Comparison of ENCODE assay signal across 18 mouse cellular contexts in genomic region chr11:32518770-32519169, GRCm38 (mm10). TPM values are rescaled to one million over a fixed set of nuclear protein-coding genes. Genes with fewer than 3 reads are reported as not detected.
"Had no signal": no experiment of that assay in that cellular context is flagged by ENCODE, and none has a peak within 500 bp of the region (broad histone marks: within the 10 kb centered on the region; RNA-seq: fewer than 3 reads in every experiment).

No protein-coding gene starts in this region.

- ATAC-seq: midbrain, embryonic 15.5 days had no signal

- H3K9ac ChIP-seq: limb, embryonic 15.5 days; liver, embryonic 12.5 days; lung, embryonic 14.5 days; midbrain, embryonic 15.5 days; neural tube, embryonic 12.5 days had no signal

- H3K27me3 ChIP-seq: limb, embryonic 15.5 days; liver, embryonic 12.5 days; megakaryocyte, embryonic 14.5 days; midbrain, embryonic 15.5 days; neural tube, embryonic 12.5 days had no signal

- H3K4me1 ChIP-seq: limb, embryonic 15.5 days; midbrain, embryonic 15.5 days; neural tube, embryonic 12.5 days had no signal

- H3K27ac ChIP-seq: kidney, postnatal 0 days; limb, embryonic 15.5 days; liver, embryonic 12.5 days; macrophage; midbrain, embryonic 15.5 days; neural tube, embryonic 12.5 days; stomach, postnatal 0 days had no signal

- H3K4me2 ChIP-seq: limb, embryonic 15.5 days; liver, embryonic 12.5 days; lung, embryonic 14.5 days; midbrain, embryonic 11.5 days; midbrain, embryonic 15.5 days; neural tube, embryonic 12.5 days had no signal

- DNase-seq: kidney, postnatal 36 days; layer of hippocampus, adult 9-11 months; layer of hippocampus, postnatal 36 days; lung, embryonic 14.5 days; lung, postnatal 14 days; right cerebral cortex, postnatal 4 days; thymus, adult 18-20 months; thymus, postnatal 14 days had no signal

- H3K9me3 ChIP-seq: limb, embryonic 15.5 days; liver, embryonic 12.5 days; megakaryocyte, embryonic 14.5 days; midbrain, embryonic 15.5 days; neural tube, embryonic 12.5 days had no signal

- H3K4me3 ChIP-seq: limb, embryonic 15.5 days; liver, embryonic 12.5 days; megakaryocyte, embryonic 14.5 days; midbrain, embryonic 15.5 days; neural tube, embryonic 12.5 days had no signal

RNA-seq across cellular contexts. Expression of gene Efcab9, which starts 13.1 kb away (rescaled TPM):
- polyA plus RNA-seq: limb, embryonic 11.5 days; limb, embryonic 15.5 days; macrophage; midbrain, embryonic 15.5 days had no signal
